18 mouse cellular contexts compared by ENCODE assay signal in genomic region chr12:31608138-31608537, GRCm38 (mm10). TPM values are rescaled to one million over a fixed set of nuclear protein-coding genes. Genes with fewer than 3 reads are reported as not detected.
DNase-seq lines count a peak whose midpoint lies in the region.
"Had no signal": no experiment of that assay in that cellular context is flagged by ENCODE, and none has a peak within 500 bp of the region (broad histone marks: within the 10 kb centered on the region; RNA-seq: fewer than 3 reads in every experiment).

No protein-coding gene starts in this region.

- DNase-seq in ES-CJ7 (ENCODE audit: low read depth, low spot score) (peak; percentile 86), R1 (ENCODE audit: low read depth, low spot score) (peak; percentile 88), ZHBTc4 (ENCODE audit: low read depth, low spot score) (peak; percentile 67)
- no peak for DNase-seq in kidney, adult 18-20 months
- no peak for DNase-seq in layer of hippocampus, adult 11-12 months (ENCODE audit: low spot score)
- no peak for DNase-seq in gastrocnemius, adult 8-10 months (ENCODE audit: low spot score in 2 of 2)
- DNase-seq: adrenal gland, adult 2 months; adrenal gland, postnatal 10 days; adrenal gland, postnatal 25 days; cerebellum, adult 11 months; cerebellum, adult 18-20 months; cerebellum, adult 8-10 months; cerebellum, adult 9-11 months; cerebellum, postnatal 14 days; cerebellum, postnatal 36 days; embryo, embryonic 11 days; forebrain, postnatal 0 days had no signal

RNA-seq across cellular contexts. Expression of gene Bcap29, which starts 26.3 kb away (rescaled TPM):
- total RNA-seq in gastrocnemius, adult 8-10 months (2022): 10 to 100 TPM; 25.1 to 30.6 (median 27.9) TPM

RNA-seq across cellular contexts. Expression of gene Dus4l, which starts 46.5 kb away (rescaled TPM):
- 1 to 10 TPM; 3.7 to 5.4 (median 4.6) TPM for total RNA-seq in gastrocnemius, adult 8-10 months (2022)

RNA-seq across cellular contexts. Expression of gene Cog5, which starts 46.5 kb away (rescaled TPM):
- total RNA-seq in gastrocnemius, adult 8-10 months (2022): 10 to 100 TPM; 33.3 to 44.0 (median 36.5) TPM

RNA-seq across cellular contexts. Expression of gene Slc26a4, which starts 48.4 kb away (rescaled TPM):
- not detected for total RNA-seq in gastrocnemius, adult 8-10 months (2022)
- total RNA-seq: common myeloid progenitor, adult 5-6 weeks had no signal

Comparison
In these comparisons a context has a peak if more than half of its experiments do, and no peak if none do; other contexts are left out.
1. DNase-seq: peak in ES-CJ7 (single experiment), R1 (single experiment) and ZHBTc4 (single experiment); none in kidney, adult 18-20 months (single experiment), layer of hippocampus, adult 11-12 months (single experiment) and gastrocnemius, adult 8-10 months (0 of 2).